Mouse (Mus musculus): ENCODE results near the gene Il19. TPM values are rescaled to one million over a fixed set of nuclear protein-coding genes. Genes with fewer than 3 reads are reported as not detected.

Gene Il19
- total and polyA plus RNA-seq, 2 experiments from 2014 or later, result not detected

DNA sequence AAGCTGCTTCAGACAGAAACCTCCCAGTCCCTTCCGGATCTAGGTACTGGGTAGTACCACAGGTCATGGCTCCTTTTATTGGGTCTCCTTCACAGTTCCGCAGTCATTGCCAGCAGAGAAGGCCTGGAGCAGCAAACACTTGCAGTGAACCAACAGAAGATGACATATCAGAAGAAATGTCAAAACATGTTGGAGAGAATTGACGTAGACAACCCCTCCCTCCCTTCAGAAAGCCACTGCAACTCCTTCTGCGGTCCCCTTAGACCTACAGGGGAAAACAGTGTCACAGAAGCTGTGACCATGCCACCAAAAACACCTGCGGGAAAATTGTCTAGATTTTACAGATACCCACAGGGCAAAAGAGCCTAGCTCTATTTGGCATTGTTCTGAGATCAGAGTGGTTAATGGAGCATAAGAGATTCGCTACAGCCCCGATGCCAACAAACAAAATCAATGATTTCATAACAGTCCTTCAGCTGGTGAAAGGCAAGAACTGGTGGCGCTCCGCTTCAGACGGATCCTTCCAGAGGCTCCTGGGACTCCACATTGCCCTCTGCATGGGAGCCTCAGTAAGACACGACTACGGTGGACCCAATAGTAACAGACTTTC is 28.4 kb downstream of the Il19 start, which contains the start of gene Il20:
Gene Il20, minus strand, starts transcription at position 51 of the 610 bp plus-strand sequence.
- no peak within 1 kb of the TSS for H3K4me2 ChIP-seq (ENCODE audit: low read depth)
- H3K36me3 ChIP-seq (ENCODE audit: insufficient read depth), result no peaks in the 10 kb centered on the region
- no peak within 1 kb of the TSS for H3K9ac ChIP-seq
- ATAC-seq (no peak), DNase-seq (no peak)
- no peaks in the 10 kb centered on the region for H3K27me3 ChIP-seq (ENCODE audit: insufficient read depth, low read length)
- TF ChIP-seq CTCF (IDR thresholded peaks at IDR 0.05; ENCODE audit: low read depth), result no peak
- WGBS, result 61% methylated on average over 12 of the region's 12 CpGs
- H3K4me1 ChIP-seq (ENCODE audit: insufficient read depth), result no peaks in the 10 kb centered on the region
- H3K27ac ChIP-seq (ENCODE audit: low read depth, low read length), result no peak within 1 kb of the TSS
- no peak within 1 kb of the TSS for H3K4me3 ChIP-seq (ENCODE audit: low read depth, low read length)
- H3K9me3 ChIP-seq (ENCODE audit: low read length), result no peaks in the 10 kb centered on the region

DNA sequence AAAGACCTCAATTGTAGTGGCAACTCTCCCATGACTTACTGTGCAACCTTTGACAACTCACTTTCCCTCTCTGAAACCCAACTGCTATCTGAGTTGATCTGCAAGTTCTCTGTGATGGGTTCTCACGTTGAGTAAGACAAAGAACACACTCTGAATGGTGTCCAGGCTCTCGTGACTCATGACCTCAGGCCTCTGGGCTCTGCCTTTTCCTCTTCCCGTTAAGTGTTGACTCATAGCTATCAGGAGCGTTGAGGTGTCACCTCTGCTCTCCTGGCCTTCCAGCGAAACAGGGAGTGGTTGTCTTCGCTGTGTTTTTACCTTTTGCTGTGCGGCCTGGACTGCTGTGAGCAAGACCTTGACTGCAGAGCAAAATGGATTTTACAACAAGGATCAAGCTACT is 37.4 kb downstream of the Il19 start:
- Histone ChIP-seq H3K27ac (ENCODE audit: low read depth, low read length) (no peak overlapping the region), H3K4me2 (ENCODE audit: low read depth) (no peak overlapping the region), H3K4me3 (ENCODE audit: low read depth, low read length) (no peak overlapping the region), H3K27me3 (ENCODE audit: insufficient read depth, low read length) (no peaks in the 10 kb centered on the region), H3K9me3 (ENCODE audit: low read length) (no peaks in the 10 kb centered on the region), H3K36me3 (ENCODE audit: insufficient read depth) (no peaks in the 10 kb centered on the region), H3K9ac (no peak overlapping the region), H3K4me1 (ENCODE audit: insufficient read depth) (no peaks in the 10 kb centered on the region)
- no peak for TF ChIP-seq CTCF (IDR thresholded peaks at IDR 0.05; ENCODE audit: low read depth)
- ATAC-seq, result no peak
- 81% methylated on average over 7 of the region's 7 CpGs for WGBS
- DNase-seq, result no peak

DNA sequence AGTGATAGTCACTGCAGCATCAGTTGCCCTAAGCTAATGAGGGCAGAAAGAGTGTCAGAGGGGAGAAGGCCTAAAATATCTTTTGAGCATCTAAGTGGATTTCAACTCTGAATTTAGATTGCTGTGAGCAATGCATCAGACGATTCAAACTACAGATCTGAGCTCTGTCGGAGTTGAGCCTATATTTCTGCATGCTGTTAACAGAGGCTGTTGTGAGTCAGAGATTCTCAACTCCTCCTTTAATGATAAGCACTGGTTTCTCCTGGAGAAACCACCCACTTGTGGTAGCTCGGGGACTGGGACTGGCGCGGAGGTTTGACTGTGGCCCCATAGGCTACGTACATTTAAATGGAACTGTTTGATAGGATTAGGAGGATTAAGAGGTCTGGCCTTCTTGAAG is 45.4 kb downstream of the Il19 start:
- WGBS, result 30% methylated on average over 6 of the region's 6 CpGs

DNA sequence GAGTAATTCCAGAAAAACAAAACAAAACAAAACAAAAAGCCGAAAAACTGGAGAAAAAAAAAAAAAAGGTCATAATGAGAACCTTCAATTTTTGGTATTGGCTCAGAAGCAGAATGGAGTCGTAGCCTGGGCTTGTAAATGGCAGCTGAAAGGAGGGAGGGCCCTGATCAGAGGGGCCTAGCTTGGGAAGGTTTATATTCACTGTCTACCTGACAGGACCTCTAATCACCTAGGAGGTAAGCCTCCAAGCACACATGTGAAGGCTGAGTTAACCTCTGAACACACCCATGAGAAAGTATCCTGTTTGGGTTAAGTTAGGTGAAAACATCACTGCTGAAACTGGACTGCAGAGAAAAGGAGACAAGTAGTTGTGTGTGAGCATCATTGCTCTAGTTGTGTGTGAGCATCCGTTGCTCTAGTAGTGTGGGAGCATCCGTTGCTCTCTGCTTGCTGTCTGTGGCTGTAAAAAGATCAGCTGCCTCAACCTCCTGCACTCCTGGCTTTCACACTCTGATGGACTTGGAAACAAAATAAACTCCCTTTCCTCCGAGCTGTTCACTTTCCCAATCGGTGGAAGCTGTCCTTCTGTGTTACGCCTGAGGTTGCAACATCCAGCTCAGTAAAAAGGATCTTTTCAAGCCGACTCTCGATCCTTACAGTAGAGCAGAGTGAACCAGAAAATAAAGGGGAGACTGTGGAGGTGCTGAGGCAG is 46.4 kb downstream of the Il19 start:
- TF ChIP-seq CTCF (IDR thresholded peaks at IDR 0.05; ENCODE audit: low read depth), result no peak
- no peaks in the 10 kb centered on the region for H3K27me3 ChIP-seq (ENCODE audit: insufficient read depth, low read length)

More for the DNA sequence above, 45.4 kb downstream of the Il19 start:
- DNase-seq (no peak), ATAC-seq (no peak)
- Histone ChIP-seq H3K4me2 (ENCODE audit: low read depth) (no peak overlapping the region), H3K9me3 (ENCODE audit: low read length) (no peaks in the 10 kb centered on the region), H3K4me1 (ENCODE audit: insufficient read depth) (no peaks in the 10 kb centered on the region), H3K27me3 (ENCODE audit: insufficient read depth, low read length) (no peaks in the 10 kb centered on the region), H3K9ac (no peak overlapping the region), H3K36me3 (ENCODE audit: insufficient read depth) (no peaks in the 10 kb centered on the region), H3K27ac (ENCODE audit: low read depth, low read length) (no peak overlapping the region), H3K4me3 (ENCODE audit: low read depth, low read length) (no peak overlapping the region)
- no peak for TF ChIP-seq CTCF (IDR thresholded peaks at IDR 0.05; ENCODE audit: low read depth)

DNA sequence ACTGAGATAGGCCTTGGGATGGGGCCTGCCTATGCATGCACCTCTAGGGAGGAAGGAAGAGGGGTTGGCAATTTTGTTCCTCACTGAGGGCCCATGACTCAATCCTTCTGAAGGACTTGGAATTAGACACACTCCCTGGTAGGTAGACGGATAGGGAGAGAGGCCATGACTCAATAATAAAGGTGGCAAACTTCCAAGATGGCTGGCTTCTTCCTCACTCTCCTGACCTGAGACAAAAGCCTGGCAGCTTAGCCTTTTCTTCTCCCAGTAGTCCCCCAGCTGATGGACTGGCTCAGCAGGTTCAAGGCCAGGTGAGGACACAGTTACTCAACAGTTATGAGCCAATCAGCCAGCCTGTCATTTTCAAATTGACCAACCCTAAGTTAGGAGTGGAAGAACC is 47.5 kb downstream of the Il19 start:
- WGBS, result 42% methylated on average over 1 of the region's 1 CpGs
- Histone ChIP-seq H3K36me3 (ENCODE audit: insufficient read depth) (no peaks in the 10 kb centered on the region), H3K27ac (ENCODE audit: low read depth, low read length) (no peak overlapping the region), H3K9me3 (ENCODE audit: low read length) (no peaks in the 10 kb centered on the region), H3K27me3 (ENCODE audit: insufficient read depth, low read length) (no peaks in the 10 kb centered on the region), H3K9ac (no peak overlapping the region), H3K4me1 (ENCODE audit: insufficient read depth) (no peaks in the 10 kb centered on the region), H3K4me3 (ENCODE audit: low read depth, low read length) (no peak overlapping the region), H3K4me2 (ENCODE audit: low read depth) (no peak overlapping the region)
- TF ChIP-seq CTCF (IDR thresholded peaks at IDR 0.05; ENCODE audit: low read depth), result no peak
- no peak for DNase-seq
- no peak for ATAC-seq

More for the DNA sequence above, 46.4 kb downstream of the Il19 start:
- Histone ChIP-seq H3K4me2 (ENCODE audit: low read depth) (no peak overlapping the region), H3K4me3 (ENCODE audit: low read depth, low read length) (no peak overlapping the region), H3K4me1 (ENCODE audit: insufficient read depth) (no peaks in the 10 kb centered on the region), H3K9ac (no peak overlapping the region), H3K36me3 (ENCODE audit: insufficient read depth) (no peaks in the 10 kb centered on the region), H3K9me3 (ENCODE audit: low read length) (no peaks in the 10 kb centered on the region), H3K27ac (ENCODE audit: low read depth, low read length) (no peak overlapping the region)
- DNase-seq, result no peak
- 65% methylated on average over 9 of the region's 9 CpGs for WGBS
- no peak for ATAC-seq

DNA sequence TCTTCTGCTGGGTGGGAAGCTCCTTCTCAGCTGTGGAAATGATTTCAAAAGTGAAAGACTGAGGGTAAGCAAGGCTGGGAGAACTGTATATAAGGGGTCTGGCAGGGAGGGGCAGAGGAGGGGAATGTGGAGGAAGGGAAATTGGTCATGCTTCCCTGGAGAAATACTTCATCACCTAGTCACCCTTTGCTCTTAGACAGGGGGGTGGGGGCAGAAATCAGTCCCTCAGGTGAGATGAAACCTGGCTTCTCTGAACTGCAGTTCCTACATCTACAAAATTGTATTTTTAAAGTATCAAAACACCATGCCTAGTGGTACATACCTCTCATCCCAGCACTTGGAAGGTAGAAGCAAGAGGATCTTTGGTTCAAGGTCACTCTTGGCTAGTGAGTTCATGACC is 52.6 kb downstream of the Il19 start, which contains the start of gene Il24:
Gene Il24, minus strand, starts transcription at position 101 of the 400 bp plus-strand sequence.
- no peaks in the 10 kb centered on the region for H3K4me1 ChIP-seq (ENCODE audit: insufficient read depth)
- DNase-seq, result no peak
- no peak within 1 kb of the TSS for H3K9ac ChIP-seq
- H3K27ac ChIP-seq (ENCODE audit: low read depth, low read length), result no peak within 1 kb of the TSS
- H3K4me2 ChIP-seq (ENCODE audit: low read depth), result no peak within 1 kb of the TSS
- no peak within 1 kb of the TSS for H3K4me3 ChIP-seq (ENCODE audit: low read depth, low read length)
- TF ChIP-seq CTCF (IDR thresholded peaks at IDR 0.05; ENCODE audit: low read depth), result no peak
- no peaks in the 10 kb centered on the region for H3K9me3 ChIP-seq (ENCODE audit: low read length)
- ATAC-seq, result no peak
- no peaks in the 10 kb centered on the region for H3K36me3 ChIP-seq (ENCODE audit: insufficient read depth)
- H3K27me3 ChIP-seq (ENCODE audit: insufficient read depth, low read length), result no peaks in the 10 kb centered on the region

DNA sequence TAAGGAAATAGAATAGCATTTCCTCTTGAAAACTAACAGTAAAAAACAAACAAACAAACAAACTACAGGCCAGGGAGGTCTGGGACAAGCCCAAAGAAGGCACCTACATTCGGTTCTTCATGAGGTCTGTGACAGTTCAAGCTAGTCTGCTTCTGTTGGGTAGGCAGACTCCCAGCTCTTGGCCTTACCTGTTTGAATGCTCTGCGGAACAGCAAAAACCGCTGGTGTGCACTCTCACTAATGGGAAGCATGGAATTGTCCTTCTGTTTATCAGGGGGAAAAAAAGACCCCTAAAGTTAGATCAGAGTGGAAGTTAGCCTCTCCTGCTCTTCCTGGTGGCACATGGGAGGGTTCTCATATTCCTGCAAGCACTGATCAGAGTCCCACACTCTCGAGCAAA is 56.8 kb downstream of the Il19 start:
- ATAC-seq, result no peak
- no peak overlapping the region for H3K27ac ChIP-seq (ENCODE audit: low read depth, low read length)
- no peak for TF ChIP-seq CTCF (IDR thresholded peaks at IDR 0.05; ENCODE audit: low read depth)
- 87% methylated on average over 4 of the region's 4 CpGs for WGBS
- no peaks in the 10 kb centered on the region for H3K4me1 ChIP-seq (ENCODE audit: insufficient read depth)
- no peak for DNase-seq
- no peaks in the 10 kb centered on the region for H3K36me3 ChIP-seq (ENCODE audit: insufficient read depth)
- no peak overlapping the region for H3K4me2 ChIP-seq (ENCODE audit: low read depth)
- 0 out of 2 replicates have a peak, but pooled peaks cover 8% of the 10 kb centered on the region for H3K27me3 ChIP-seq (ENCODE audit: insufficient read depth, low read length)
- no peaks in the 10 kb centered on the region for H3K9me3 ChIP-seq (ENCODE audit: low read length)
- no peak overlapping the region for H3K4me3 ChIP-seq (ENCODE audit: low read depth, low read length)
- H3K9ac ChIP-seq, result no peak overlapping the region

Other genes starting within 250 kb of the Il19 start
- gene Gm29427, start 224.3 kb downstream of the Il19 start, total RNA-seq (2014; rRNA removed), result 0.43 TPM in 1 of 2 replicates, not detected in the other
- gene Gm29427, start 224.3 kb downstream of the Il19 start, polyA plus RNA-seq (2015; fragmentation: Nextera tagmentation; extraction: Ambion mirVana), result not detected in 2 replicates
- 11.6 and 16.4 TPM in 2 replicates for gene Yod1, start 222.8 kb downstream of the Il19 start, total RNA-seq (2014; rRNA removed)
- gene Yod1, start 222.8 kb downstream of the Il19 start, polyA plus RNA-seq (2015; fragmentation: Nextera tagmentation; extraction: Ambion mirVana), result 16.0 and 18.9 TPM in 2 replicates
- 39.5 and 42.0 TPM in 2 replicates for gene Pfkfb2, start 210.9 kb downstream of the Il19 start, total RNA-seq (2014; rRNA removed)
- gene Pfkfb2, start 210.9 kb downstream of the Il19 start, polyA plus RNA-seq (2015; fragmentation: Nextera tagmentation; extraction: Ambion mirVana), result 14.6 and 20.2 TPM in 2 replicates
- gene AA986860, start 208.1 kb downstream of the Il19 start, total RNA-seq (2014; rRNA removed), result 0.33 and 0.69 TPM in 2 replicates
- gene AA986860, start 208.1 kb downstream of the Il19 start, polyA plus RNA-seq (2015; fragmentation: Nextera tagmentation; extraction: Ambion mirVana), result 0.29 and 0.48 TPM in 2 replicates
- gene Fcamr, start 139.2 kb downstream of the Il19 start, total RNA-seq (2014; rRNA removed), result 0.19 TPM in 1 of 2 replicates, not detected in the other
- not detected in 2 replicates for gene Fcamr, start 139.2 kb downstream of the Il19 start, polyA plus RNA-seq (2015; fragmentation: Nextera tagmentation; extraction: Ambion mirVana)
- gene Pigr, start 113.4 kb downstream of the Il19 start, total RNA-seq (2014; rRNA removed), result 0.08 TPM in 1 of 2 replicates, not detected in the other
- not detected in 2 replicates for gene Pigr, start 113.4 kb downstream of the Il19 start, polyA plus RNA-seq (2015; fragmentation: Nextera tagmentation; extraction: Ambion mirVana)
- gene Fcmr, start 74.4 kb downstream of the Il19 start, total RNA-seq (2014; rRNA removed), result not detected in 2 replicates
- 1.1 and 1.8 TPM in 2 replicates for gene Fcmr, start 74.4 kb downstream of the Il19 start, polyA plus RNA-seq (2015; fragmentation: Nextera tagmentation; extraction: Ambion mirVana)
- gene Il24, start 52.7 kb downstream of the Il19 start, total RNA-seq (2014; rRNA removed), result not detected in 2 replicates
- 0.14 TPM in 1 of 2 replicates, not detected in the other for gene Il24, start 52.7 kb downstream of the Il19 start, polyA plus RNA-seq (2015; fragmentation: Nextera tagmentation; extraction: Ambion mirVana)
- gene Il20, start 28.7 kb downstream of the Il19 start, total RNA-seq (2014; rRNA removed), result not detected in 2 replicates
- not detected in 2 replicates for gene Il20, start 28.7 kb downstream of the Il19 start, polyA plus RNA-seq (2015; fragmentation: Nextera tagmentation; extraction: Ambion mirVana)
- 0.15 TPM in 1 of 2 replicates, not detected in the other for gene Il10, start 79.7 kb upstream of the Il19 start, total RNA-seq (2014; rRNA removed)
- gene Il10, start 79.7 kb upstream of the Il19 start, polyA plus RNA-seq (2015; fragmentation: Nextera tagmentation; extraction: Ambion mirVana), result not detected in 2 replicates
- 47.9 and 57.3 TPM in 2 replicates for gene Mapkapk2, start 157.7 kb upstream of the Il19 start, total RNA-seq (2014; rRNA removed)
- 18.0 and 18.3 TPM in 2 replicates for gene Mapkapk2, start 157.7 kb upstream of the Il19 start, polyA plus RNA-seq (2015; fragmentation: Nextera tagmentation; extraction: Ambion mirVana)
- 14.3 and 16.9 TPM in 2 replicates for gene Dyrk3, start 198.2 kb upstream of the Il19 start, total RNA-seq (2014; rRNA removed)
- 17.7 and 19.1 TPM in 2 replicates for gene Dyrk3, start 198.2 kb upstream of the Il19 start, polyA plus RNA-seq (2015; fragmentation: Nextera tagmentation; extraction: Ambion mirVana)
- gene Eif2d, start 213.1 kb upstream of the Il19 start, total RNA-seq (2014; rRNA removed), result 38.5 and 41.6 TPM in 2 replicates
- 49.3 and 49.8 TPM in 2 replicates for gene Eif2d, start 213.1 kb upstream of the Il19 start, polyA plus RNA-seq (2015; fragmentation: Nextera tagmentation; extraction: Ambion mirVana)

Measured in forebrain, postnatal 0 days (tissue).